Mouse (Mus musculus) myocyte (in vitro differentiated cells): ENCODE data around the gene Olfr527. TPM values are rescaled to one million over a fixed set of nuclear protein-coding genes. Genes with fewer than 3 reads are reported as not detected.

Experiments
- H3K27me3 ChIP-seq: one replicate; pipeline ENCODE4 v1.6.1; 2011; ENCODE audit not compliant: control insufficient read depth, insufficient read depth, insufficient read length
- H3K36me3 ChIP-seq: one replicate; pipeline ENCODE4 v1.6.1; 2011; ENCODE audit not compliant: control insufficient read depth, insufficient read depth
- H3K4me2 ChIP-seq: one replicate; pipeline ENCODE4 v1.6.1; 2011; ENCODE audit warnings: low read depth, control low read depth
- H3K4me3 ChIP-seq: one replicate; pipeline ENCODE4 v1.5.1; 2011; ENCODE audit warnings: mild to moderate bottlenecking, control low read depth, moderate library complexity
- H3K79me2 ChIP-seq: one replicate; pipeline ENCODE4 v1.6.1; 2011; ENCODE audit not compliant: control insufficient read depth, insufficient read depth
- H3ac ChIP-seq: one replicate; pipeline ENCODE4 v1.6.1; 2011; ENCODE audit not compliant: control insufficient read depth, insufficient read length
- CEBPB ChIP-seq: IDR thresholded peaks from 2 replicates; pipeline ENCODE4 v1.6.1; 2011; ENCODE audit warnings: mild to moderate bottlenecking, moderate library complexity; ENCODE audit not compliant: poor library complexity, insufficient read depth, severe bottlenecking
- E2F4 ChIP-seq: IDR thresholded peaks from one replicate; pipeline ENCODE4 v1.6.1; 2011; ENCODE audit warnings: mild to moderate bottlenecking, control low read depth, moderate library complexity; ENCODE audit not compliant: insufficient read depth
- MAX ChIP-seq: IDR thresholded peaks from one replicate; pipeline ENCODE4 v1.6.1; 2011; ENCODE audit warnings: low read depth, mild to moderate bottlenecking, control low read depth
- MYOD1 ChIP-seq, 3 experiments: IDR thresholded peaks; one replicate each; pipeline ENCODE4 v1.6.1; 2011; ENCODE audit warnings: control low read depth in 2 of 3, low read depth in 2 of 3, mild to moderate bottlenecking in 2 of 3, moderate library complexity in 1 of 3; ENCODE audit not compliant: insufficient read length in 2 of 3, control insufficient read depth in 1 of 3
- MYOG ChIP-seq, 3 experiments: IDR thresholded peaks; one replicate each; pipeline ENCODE4 v1.6.1; 2011; ENCODE audit warnings: control low read depth in 2 of 3, low read depth in 2 of 3, mild to moderate bottlenecking in 2 of 3; ENCODE audit not compliant: insufficient read length in 2 of 3, control insufficient read depth in 1 of 3, insufficient read depth in 1 of 3
- POLR2A ChIP-seq: IDR thresholded peaks from one replicate; pipeline ENCODE4 v1.6.1; 2011; ENCODE audit warnings: low read depth, mild to moderate bottlenecking, control low read depth, moderate library complexity; ENCODE audit not compliant: insufficient read length
- POLR2AphosphoS2 ChIP-seq: IDR thresholded peaks from one replicate; pipeline ENCODE4 v1.6.1; 2011; ENCODE audit warnings: low read depth, control low read depth; ENCODE audit not compliant: insufficient read length
- REST ChIP-seq: IDR thresholded peaks from one replicate; pipeline ENCODE4 v1.6.1; 2011; ENCODE audit warnings: mild to moderate bottlenecking, control low read depth, moderate library complexity; ENCODE audit not compliant: insufficient read depth, insufficient read length
- SRF ChIP-seq: IDR thresholded peaks from one replicate; pipeline ENCODE4 v1.6.1; 2011; ENCODE audit warnings: low read depth; ENCODE audit not compliant: control insufficient read depth, insufficient read length
- TCF12 ChIP-seq: IDR thresholded peaks from one replicate; pipeline ENCODE4 v1.6.1; 2011; ENCODE audit warnings: mild to moderate bottlenecking, control low read depth; ENCODE audit not compliant: poor library complexity, insufficient read depth, severe bottlenecking
- TCF3 ChIP-seq: IDR thresholded peaks from one replicate; pipeline ENCODE4 v1.6.1; 2011; ENCODE audit warnings: low read depth, control low read depth; ENCODE audit not compliant: insufficient read length
- USF1 ChIP-seq: IDR thresholded peaks from one replicate; pipeline ENCODE4 v1.6.1; 2011; ENCODE audit warnings: low read depth, mild to moderate bottlenecking, control low read depth, moderate library complexity
- polyA plus RNA-seq: library from polyadenylated mRNA; unstranded; fragments of >200 nt; fragmentation: generic; extraction: Trizol; gene quantifications from one replicate; pipeline ENCODE4 v1.2.1, GENCODE M21; 2012; ENCODE audit warnings: missing spikeins

Olfr527 gene
- polyA plus RNA-seq: not detected

DNA sequence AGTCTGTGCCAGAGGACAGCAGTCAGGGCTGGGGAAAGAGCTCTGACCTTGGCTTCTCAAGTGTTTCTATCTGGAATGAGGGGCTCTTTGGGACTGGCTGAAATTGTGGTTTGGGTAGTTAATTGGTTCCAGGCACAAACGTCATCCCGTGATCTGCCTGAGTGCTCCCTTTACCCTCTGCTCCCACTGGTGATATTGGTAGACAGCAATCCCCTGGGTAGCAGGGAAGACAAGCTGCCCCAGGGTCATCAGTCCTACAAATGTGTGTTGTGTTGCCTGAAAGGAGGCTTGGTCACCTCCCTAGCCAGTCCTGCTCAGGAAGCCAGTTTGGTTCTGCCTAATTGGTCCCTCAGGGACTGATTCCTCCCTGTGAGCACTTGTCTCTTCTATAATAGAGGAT lies at the start of gene Olfr527:
TSS of gene Olfr527 (plus strand) at position 301 of the 400 bp plus-strand sequence.
- H3ac ChIP-seq: no peak within 1 kb of the TSS
- H3K4me2 ChIP-seq: no peak within 1 kb of the TSS
- H3K27me3 ChIP-seq: no peaks in the 10 kb centered on the region
- no peaks in the 10 kb centered on the region for H3K79me2 ChIP-seq
- H3K4me3 ChIP-seq: no peak within 1 kb of the TSS
- no peak for TF ChIP-seq TCF3
- TF ChIP-seq MAX: no peak
- TF ChIP-seq USF1: no peak
- no peak for TF ChIP-seq TCF12
- TF ChIP-seq MYOG (IDR thresholded peaks at IDR 0.05; ENCODE audit: control insufficient read depth in 1 of 3, insufficient read depth in 1 of 3, insufficient read length in 2 of 3, low read depth in 2 of 3): no peak
- TF ChIP-seq POLR2A: no peak
- H3K36me3 ChIP-seq: no peaks in the 10 kb centered on the region

DNA sequence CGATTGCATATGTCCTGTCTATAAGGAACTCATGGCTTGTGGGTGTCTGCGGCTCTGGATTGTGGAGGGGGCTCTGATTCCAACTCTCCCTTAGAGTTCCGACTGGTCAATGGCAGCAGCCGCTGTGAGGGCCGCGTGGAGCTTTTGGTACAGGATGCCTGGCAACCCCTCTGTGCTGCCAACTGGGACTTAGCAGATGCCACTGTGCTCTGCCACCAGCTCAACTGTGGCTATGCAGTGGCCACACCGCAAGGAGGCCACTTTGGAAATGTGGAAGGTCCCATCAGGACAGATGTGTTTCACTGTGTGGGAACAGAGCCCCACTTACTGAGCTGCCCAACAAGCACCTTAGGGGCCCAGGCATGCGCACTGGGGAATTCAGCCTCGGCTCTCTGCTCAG lies 38.1 kb upstream of the Olfr527 start:
- Histone ChIP-seq H3K4me3 (no peak overlapping the region), H3K27me3 (no peaks in the 10 kb centered on the region), H3K36me3 (no peaks in the 10 kb centered on the region), H3K4me2 (no peak overlapping the region), H3K79me2 (no peaks in the 10 kb centered on the region), H3ac (no peak overlapping the region)
- no peak for TF ChIP-seq POLR2A
- no peak for TF ChIP-seq MAX
- TF ChIP-seq MYOG (IDR thresholded peaks at IDR 0.05; ENCODE audit: control insufficient read depth in 1 of 3, insufficient read depth in 1 of 3, insufficient read length in 2 of 3, low read depth in 2 of 3): no peak
- no peak for TF ChIP-seq USF1
- no peak for TF ChIP-seq TCF3
- TF ChIP-seq CEBPB: no peak
- TF ChIP-seq SRF: no peak

GRCm38 (mm10) chr7:140296876-140297275 lies 36.9 kb upstream of the Olfr527 start:
- no peaks in the 10 kb centered on the region for H3K79me2 ChIP-seq
- H3K27me3 ChIP-seq: no peaks in the 10 kb centered on the region
- H3ac ChIP-seq: no peak overlapping the region
- TF ChIP-seq SRF (no peak), USF1 (no peak), TCF3 (no peak), MYOG (IDR thresholded peaks at IDR 0.05; ENCODE audit: control insufficient read depth in 1 of 3, insufficient read depth in 1 of 3, insufficient read length in 2 of 3, low read depth in 2 of 3) (no peak), CEBPB (no peak), MAX (no peak), E2F4 (no peak), POLR2AphosphoS2 (no peak), MYOD1 (IDR thresholded peaks at IDR 0.05; ENCODE audit: control insufficient read depth in 1 of 3, insufficient read length in 2 of 3, low read depth in 2 of 3) (no peak), TCF12 (no peak), REST (no peak), POLR2A (no peak)
- no peak overlapping the region for H3K4me3 ChIP-seq
- no peak overlapping the region for H3K4me2 ChIP-seq
- H3K36me3 ChIP-seq: no peaks in the 10 kb centered on the region

GRCm38 (mm10) chr7:140299416-140299815 lies 34.4 kb upstream of the Olfr527 start:
- no peaks in the 10 kb centered on the region for H3K36me3 ChIP-seq
- H3ac ChIP-seq: no peak overlapping the region
- no peak for TF ChIP-seq POLR2A
- TF ChIP-seq MYOD1 (IDR thresholded peaks at IDR 0.05; ENCODE audit: control insufficient read depth in 1 of 3, insufficient read length in 2 of 3, low read depth in 2 of 3): no peak
- no peak for TF ChIP-seq REST
- TF ChIP-seq TCF12: no peak
- TF ChIP-seq POLR2AphosphoS2: no peak
- TF ChIP-seq MAX: no peak
- TF ChIP-seq USF1: no peak
- TF ChIP-seq TCF3: no peak
- TF ChIP-seq CEBPB: no peak
- TF ChIP-seq SRF: no peak
- no peak for TF ChIP-seq E2F4
- no peak for TF ChIP-seq MYOG (IDR thresholded peaks at IDR 0.05; ENCODE audit: control insufficient read depth in 1 of 3, insufficient read depth in 1 of 3, insufficient read length in 2 of 3, low read depth in 2 of 3)
- no peaks in the 10 kb centered on the region for H3K27me3 ChIP-seq
- H3K79me2 ChIP-seq: no peaks in the 10 kb centered on the region
- no peak overlapping the region for H3K4me3 ChIP-seq
- no peak overlapping the region for H3K4me2 ChIP-seq

- Histone ChIP-seq H3K27me3 (no peaks in the 10 kb centered on the region), H3K36me3 (no peaks in the 10 kb centered on the region), H3K4me3 (no peak overlapping the region), H3K79me2 (no peaks in the 10 kb centered on the region), H3K4me2 (no peak overlapping the region), H3ac (no peak overlapping the region)
- no peak for TF ChIP-seq POLR2A
- TF ChIP-seq MYOD1 (IDR thresholded peaks at IDR 0.05; ENCODE audit: control insufficient read depth in 1 of 3, insufficient read length in 2 of 3, low read depth in 2 of 3): no peak
- TF ChIP-seq E2F4: no peak
- TF ChIP-seq TCF12: no peak
- no peak for TF ChIP-seq SRF
- no peak for TF ChIP-seq USF1
- no peak for TF ChIP-seq REST
- TF ChIP-seq MAX: no peak
- TF ChIP-seq MYOG (IDR thresholded peaks at IDR 0.05; ENCODE audit: control insufficient read depth in 1 of 3, insufficient read depth in 1 of 3, insufficient read length in 2 of 3, low read depth in 2 of 3): no peak
- no peak for TF ChIP-seq POLR2AphosphoS2
- TF ChIP-seq TCF3: no peak
- no peak for TF ChIP-seq CEBPB
Measured at GRCm38 (mm10) chr7:140319861-140320385, 13.9 kb upstream of the Olfr527 start.
